Mouse (Mus musculus) thymus, adult 2 months (tissue): ENCODE measurements at regions not wholly inside any gene's neighbourhood (a gene's known extent, or its start where the extent isn't known, plus 50 kb on each side); places are given as distances from the start of the nearest gene placed in this dataset.

Source experiments
- DNase-seq: peaks from one replicate; pipeline ENCODE4 v3.0.0; 2021
- H3K27ac ChIP-seq: fragments of 200-500 bp; 2 replicates; pipeline ENCODE4 v1.5.1; 2012; ENCODE audit warnings: low read length, control low read depth; ENCODE audit not compliant: control insufficient read depth, insufficient read depth
- H3K27me3 ChIP-seq: fragments of 200-500 bp; 2 replicates; pipeline ENCODE4 v1.6.1; 2012; ENCODE audit warnings: mild to moderate bottlenecking, low read length, moderate library complexity, mixed read lengths; ENCODE audit not compliant: control insufficient read depth, insufficient read depth
- H3K36me3 ChIP-seq: fragments of 200-500 bp; 2 replicates; pipeline ENCODE4 v1.6.1; 2012; ENCODE audit warnings: mild to moderate bottlenecking, low read length, moderate library complexity; ENCODE audit not compliant: control insufficient read depth, insufficient read depth
- H3K4me1 ChIP-seq: fragments of 200-500 bp; replicated peaks from 2 replicates; pipeline ENCODE4 v1.6.1; 2012; ENCODE audit warnings: low read length; ENCODE audit not compliant: control insufficient read depth, insufficient read depth
- H3K4me3 ChIP-seq: fragments of 200-500 bp; 2 replicates; pipeline ENCODE4 v1.5.1; 2012; ENCODE audit warnings: mild to moderate bottlenecking, low read length, control low read depth, moderate library complexity; ENCODE audit not compliant: control insufficient read depth, insufficient read depth
- CTCF ChIP-seq: fragments of 200-500 bp; IDR thresholded peaks from 2 replicates; pipeline ENCODE4 v1.5.1; 2012; ENCODE audit warnings: mild to moderate bottlenecking, control low read depth, low read length, moderate library complexity, borderline replicate concordance; ENCODE audit not compliant: control insufficient read depth, poor library complexity, insufficient read depth; ENCODE audit errors: extremely low read depth
- POLR2A ChIP-seq: fragments of 200-500 bp; IDR thresholded peaks from 2 replicates; pipeline ENCODE4 v1.6.1; 2012; ENCODE audit warnings: mild to moderate bottlenecking, low read length, control low read depth, moderate library complexity; ENCODE audit not compliant: control insufficient read depth, poor library complexity, insufficient read depth; ENCODE audit errors: extremely low read depth
- WGBS: fragments of 180-500 bp; shearing (Covaris S2); methylation state at CpG from one replicate; pipeline ENCODE4 v1.1.7; 2018; 5-methylcytosine and 5-hydroxymethylcytosine counted together

DNA sequence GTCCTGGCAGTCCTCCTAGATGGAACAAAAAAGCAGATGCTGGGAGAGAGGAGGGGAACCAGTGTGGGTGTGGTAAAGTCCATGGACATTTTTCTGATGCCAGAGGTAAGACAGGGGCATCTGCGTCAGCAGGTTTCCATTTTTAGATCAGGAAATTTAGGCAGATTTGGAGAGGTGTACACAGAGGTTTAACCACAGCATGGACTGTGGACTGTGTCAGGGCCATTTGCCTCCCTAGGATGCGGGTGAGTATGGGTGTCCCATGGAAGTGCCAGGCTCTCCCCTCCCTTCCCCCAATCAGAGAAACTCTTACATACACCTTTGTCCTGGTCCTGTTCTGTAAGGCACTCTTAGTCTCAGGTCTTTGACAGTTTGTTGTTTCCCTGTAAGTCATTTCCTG is 443.5 kb upstream of the Slc30a5 start:
- 86% methylated on average over 2 of the region's 2 CpGs for WGBS
- TF ChIP-seq CTCF = no peak
- no peak for TF ChIP-seq POLR2A
- H3K36me3 ChIP-seq = no peaks in the 10 kb centered on the region
- H3K4me1 ChIP-seq = no peaks in the 10 kb centered on the region
- no peak overlapping the region for H3K4me3 ChIP-seq
- H3K27ac ChIP-seq = no peak overlapping the region
- no peak for DNase-seq
- no peaks in the 10 kb centered on the region for H3K27me3 ChIP-seq

DNA sequence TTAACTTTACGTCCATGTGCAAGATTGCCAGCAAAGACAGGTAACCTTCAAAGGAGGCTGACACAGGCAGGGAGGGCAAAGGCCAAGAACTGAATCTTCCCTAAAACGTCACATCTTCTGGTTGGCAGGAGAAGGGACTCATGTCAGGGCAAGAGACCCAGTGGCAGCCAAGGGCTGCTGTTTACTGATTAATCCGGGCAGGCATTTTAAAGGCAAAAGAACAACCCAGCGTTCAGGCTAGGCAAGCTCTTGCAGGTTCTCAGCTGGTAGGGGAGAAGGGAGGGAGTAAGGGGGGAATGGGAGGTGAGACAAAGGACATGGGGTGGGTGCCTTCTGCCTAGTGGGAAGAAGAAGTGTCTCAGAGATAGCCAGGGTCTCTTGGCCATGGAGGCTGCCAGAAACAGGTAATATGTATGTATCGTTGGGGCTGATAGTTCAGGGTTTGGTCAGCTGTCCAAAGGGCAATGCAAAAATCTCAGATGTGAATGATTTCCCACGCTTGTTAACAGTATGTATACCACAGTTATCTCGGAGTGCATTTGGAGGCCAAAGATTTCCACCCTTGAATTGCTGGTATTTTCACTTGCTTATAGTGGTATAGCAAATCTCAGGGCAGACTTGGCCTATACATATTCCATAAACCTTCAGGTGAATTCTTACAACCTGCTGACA is 441.4 kb upstream of the Slc30a5 start:
- no peak overlapping the region for H3K27ac ChIP-seq
- 93% methylated on average over 7 of the region's 7 CpGs for WGBS

DNA sequence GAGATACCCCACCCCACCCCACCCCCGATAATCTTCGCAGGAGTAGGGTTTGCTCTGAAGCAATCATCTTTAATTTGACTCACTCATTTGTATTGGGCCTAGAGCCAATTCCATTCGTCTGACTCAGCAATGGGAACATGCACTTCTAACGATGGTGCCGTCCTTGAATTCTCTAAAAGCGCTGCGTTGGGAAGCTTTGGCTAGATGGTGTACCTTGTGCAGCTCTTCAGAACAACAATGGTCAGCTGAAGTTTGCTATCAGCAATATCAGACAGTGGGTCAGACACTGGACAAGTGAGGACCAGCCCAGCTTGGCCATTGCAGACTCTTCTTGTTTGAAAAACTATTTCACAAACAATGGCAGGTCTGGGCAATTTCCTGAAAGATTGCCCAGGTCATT is 440.1 kb upstream of the Slc30a5 start:
- WGBS = 93% methylated on average over 7 of the region's 7 CpGs
- no peaks in the 10 kb centered on the region for H3K36me3 ChIP-seq
- H3K27ac ChIP-seq = no peak overlapping the region
- no peak for DNase-seq
- no peaks in the 10 kb centered on the region for H3K27me3 ChIP-seq
- H3K4me1 ChIP-seq = no peaks in the 10 kb centered on the region
- no peak for TF ChIP-seq POLR2A
- TF ChIP-seq CTCF = no peak
- H3K4me3 ChIP-seq = no peak overlapping the region

More for the DNA sequence above, 441.4 kb upstream of the Slc30a5 start:
- Histone ChIP-seq H3K4me3 (no peak overlapping the region), H3K27me3 (no peaks in the 10 kb centered on the region), H3K4me1 (no peaks in the 10 kb centered on the region), H3K36me3 (no peaks in the 10 kb centered on the region)
- DNase-seq = no peak
- TF ChIP-seq POLR2A (no peak), CTCF (no peak)

DNA sequence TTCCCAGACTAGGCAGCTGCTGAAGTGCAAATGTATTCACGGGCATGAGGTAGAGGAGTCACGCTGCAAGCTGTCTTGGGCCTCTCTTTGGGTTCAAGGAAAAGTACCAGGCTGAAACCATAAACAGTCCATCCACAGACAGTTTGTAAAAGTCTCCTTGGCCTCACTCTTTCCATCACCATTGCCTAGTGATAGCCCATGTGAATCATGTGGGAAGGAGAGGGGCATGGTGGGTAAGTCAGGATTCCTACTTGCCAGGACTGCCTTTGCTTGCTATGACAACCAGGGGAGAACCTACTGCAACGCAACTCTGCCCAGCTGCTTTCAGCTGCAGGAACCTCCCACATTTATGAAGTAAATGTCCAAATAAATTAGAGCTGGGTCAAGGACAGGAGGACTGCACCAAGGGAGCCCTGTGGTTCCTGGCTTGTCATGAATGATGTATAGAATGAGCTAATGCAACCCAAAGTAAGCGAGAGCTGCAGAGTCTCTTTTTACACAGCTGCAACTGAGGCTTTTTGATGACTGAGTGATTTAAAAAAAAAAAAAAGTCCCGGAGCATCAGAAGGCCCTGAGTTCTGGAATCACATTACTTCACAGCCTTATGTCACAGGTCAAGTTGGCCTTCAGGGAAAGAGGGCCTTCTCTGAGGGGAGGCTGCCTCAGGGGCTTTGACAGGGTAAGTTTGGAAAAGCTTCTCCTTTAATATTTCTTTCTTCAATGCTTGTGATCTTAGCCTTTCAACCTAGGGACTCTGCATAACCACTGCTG is 420.7 kb upstream of the Slc30a5 start:
- Histone ChIP-seq H3K27me3 (no peaks in the 10 kb centered on the region), H3K4me1 (no peaks in the 10 kb centered on the region), H3K36me3 (no peaks in the 10 kb centered on the region), H3K27ac (no peak overlapping the region), H3K4me3 (no peak overlapping the region)
- TF ChIP-seq POLR2A = no peak
- no peak for TF ChIP-seq CTCF
- DNase-seq = no peak
- WGBS = 87% methylated on average over 5 of the region's 5 CpGs

DNA sequence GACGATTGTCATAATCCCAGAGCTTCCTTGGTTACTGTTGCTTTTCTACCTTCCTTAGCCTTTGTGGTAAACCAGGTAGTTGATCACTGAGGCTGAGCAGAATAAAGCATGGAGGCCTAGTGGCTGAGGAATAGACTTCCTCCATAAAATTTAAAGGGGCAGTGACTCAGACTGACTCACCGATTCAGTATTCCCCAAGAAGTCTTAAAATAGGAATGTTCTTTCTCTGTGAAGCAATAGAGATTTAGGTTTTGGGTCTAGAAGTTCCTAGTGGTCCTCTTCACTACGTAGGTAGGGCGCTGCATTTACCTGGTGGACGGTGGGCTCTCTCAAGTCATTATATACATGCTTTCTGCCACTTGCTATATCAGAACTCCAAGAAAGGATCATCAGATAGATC is 416.1 kb upstream of the Slc30a5 start:
- no peak overlapping the region for H3K27ac ChIP-seq
- H3K4me3 ChIP-seq = no peak overlapping the region
- H3K4me1 ChIP-seq = no peaks in the 10 kb centered on the region
- no peaks in the 10 kb centered on the region for H3K36me3 ChIP-seq
- DNase-seq = no peak
- no peaks in the 10 kb centered on the region for H3K27me3 ChIP-seq
- 73% methylated on average over 5 of the region's 5 CpGs for WGBS
- TF ChIP-seq POLR2A = no peak
- no peak for TF ChIP-seq CTCF

DNA sequence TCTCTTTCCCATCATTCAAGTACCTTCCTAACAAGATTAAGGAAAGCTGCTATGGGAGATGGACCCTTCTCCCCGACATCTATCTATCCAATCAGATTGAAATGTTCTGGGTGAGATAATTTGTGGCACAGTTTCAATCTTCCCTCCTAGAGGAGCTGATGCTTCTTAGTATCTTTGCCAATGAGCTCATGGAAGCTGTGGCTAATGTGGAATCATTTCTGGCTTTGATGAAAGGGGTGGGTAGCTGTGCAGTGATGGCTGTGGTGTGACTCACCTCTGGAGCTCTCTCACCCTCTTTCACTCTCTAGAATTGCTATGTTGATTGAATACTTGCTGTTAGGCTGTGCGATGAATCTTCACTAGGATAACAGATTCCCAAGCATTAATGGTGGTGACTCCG is 411.1 kb upstream of the Slc30a5 start:
- WGBS = 91% methylated on average over 3 of the region's 3 CpGs
- DNase-seq = no peak
- TF ChIP-seq CTCF (no peak), POLR2A (no peak)

DNA sequence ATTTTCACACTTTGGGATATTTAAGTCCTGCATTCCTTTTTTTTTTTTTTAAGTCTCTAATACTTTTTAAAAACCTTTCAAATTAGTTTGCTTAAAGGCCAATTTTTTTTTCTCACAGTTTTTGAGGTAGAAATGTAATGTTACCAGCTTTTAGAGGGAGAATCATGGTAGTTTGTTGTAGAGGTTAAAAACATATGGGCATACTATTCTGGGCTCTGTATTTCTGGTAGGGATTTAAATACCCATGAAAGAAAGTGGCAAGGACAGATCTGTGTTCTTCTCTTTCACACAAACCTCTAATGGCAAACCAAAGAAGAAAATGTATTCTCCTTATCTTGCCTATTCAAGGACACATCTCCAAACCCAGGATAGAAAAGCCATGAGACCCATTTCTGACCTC is 405.6 kb upstream of the Slc30a5 start:
- Histone ChIP-seq H3K27me3 (no peaks in the 10 kb centered on the region), H3K4me1 (no peaks in the 10 kb centered on the region), H3K36me3 (no peaks in the 10 kb centered on the region), H3K4me3 (no peak overlapping the region), H3K27ac (no peak overlapping the region)
- DNase-seq = no peak
- TF ChIP-seq POLR2A (no peak), CTCF (no peak)

More for the DNA sequence above, 411.1 kb upstream of the Slc30a5 start:
- Histone ChIP-seq H3K4me3 (no peak overlapping the region), H3K27ac (no peak overlapping the region), H3K4me1 (no peaks in the 10 kb centered on the region), H3K36me3 (no peaks in the 10 kb centered on the region), H3K27me3 (no peaks in the 10 kb centered on the region)

DNA sequence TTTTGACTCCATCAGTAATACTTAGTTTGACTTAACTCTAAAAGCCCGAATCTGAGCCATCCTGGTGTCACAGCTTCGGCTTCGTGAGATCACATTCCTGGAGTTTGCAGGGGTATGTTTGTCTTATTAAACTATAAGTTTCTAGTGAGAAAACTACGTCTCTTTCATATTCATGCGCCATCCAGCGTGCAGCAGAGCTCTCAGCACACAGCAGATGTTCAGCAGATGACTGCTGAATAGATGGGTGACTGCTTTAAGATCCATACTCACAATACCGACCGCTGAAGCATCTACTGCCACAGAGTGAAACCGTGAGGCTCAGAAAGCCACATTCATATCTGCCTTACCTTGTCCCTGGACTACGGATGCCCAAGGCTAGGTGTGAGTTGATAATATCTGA is 403.8 kb upstream of the Slc30a5 start:
- H3K27ac ChIP-seq = no peak overlapping the region
- DNase-seq = no peak
- WGBS = 94% methylated on average over 10 of the region's 10 CpGs
- H3K4me1 ChIP-seq = no peaks in the 10 kb centered on the region
- H3K36me3 ChIP-seq = no peaks in the 10 kb centered on the region
- H3K4me3 ChIP-seq = no peak overlapping the region
- TF ChIP-seq POLR2A = no peak
- no peak for TF ChIP-seq CTCF
- no peaks in the 10 kb centered on the region for H3K27me3 ChIP-seq
